Mouse (Mus musculus) hindbrain, embryonic 10.5 days (tissue): ENCODE measurements at regions not wholly inside any gene's neighbourhood (a gene's known extent, or its start where the extent isn't known, plus 50 kb on each side); places are given as distances from the start of the nearest gene placed in this dataset.

Experiments used
- DNase-seq: peaks from one replicate; pipeline ENCODE4 v3.0.0-alpha.2; 2017; ENCODE audit warnings: low spot score
- H3K27ac ChIP-seq: fragments of 300-500 bp; sonication (generic); 2 replicates; pipeline ENCODE4 v1.5.1; 2016; ENCODE audit warnings: mild to moderate bottlenecking, moderate library complexity
- H3K27me3 ChIP-seq: fragments of 300-500 bp; sonication (generic); 2 replicates; pipeline ENCODE4 v1.6.1; 2016; ENCODE audit warnings: mild to moderate bottlenecking; ENCODE audit not compliant: poor library complexity, insufficient read depth, severe bottlenecking
- H3K36me3 ChIP-seq: fragments of 300-500 bp; sonication (generic); 2 replicates; pipeline ENCODE4 v1.6.1; 2016; ENCODE audit warnings: mild to moderate bottlenecking, moderate library complexity
- H3K4me1 ChIP-seq: fragments of 300-500 bp; sonication (generic); replicated peaks from 2 replicates; pipeline ENCODE4 v1.6.1; 2016; ENCODE audit warnings: mild to moderate bottlenecking
- H3K4me3 ChIP-seq: fragments of 300-500 bp; sonication (generic); 2 replicates; pipeline ENCODE4 v1.5.1; 2016; ENCODE audit warnings: mild to moderate bottlenecking, moderate library complexity
- H3K9me3 ChIP-seq: fragments of 300-500 bp; sonication (generic); 2 replicates; pipeline ENCODE4 v1.6.1; 2016; ENCODE audit warnings: mild to moderate bottlenecking, moderate library complexity
- WGBS: fragments of 180-500 bp; shearing (Covaris S2); methylation state at CpG from one replicate; pipeline ENCODE4 v1.1.7; 2016; 5-methylcytosine and 5-hydroxymethylcytosine counted together

DNA sequence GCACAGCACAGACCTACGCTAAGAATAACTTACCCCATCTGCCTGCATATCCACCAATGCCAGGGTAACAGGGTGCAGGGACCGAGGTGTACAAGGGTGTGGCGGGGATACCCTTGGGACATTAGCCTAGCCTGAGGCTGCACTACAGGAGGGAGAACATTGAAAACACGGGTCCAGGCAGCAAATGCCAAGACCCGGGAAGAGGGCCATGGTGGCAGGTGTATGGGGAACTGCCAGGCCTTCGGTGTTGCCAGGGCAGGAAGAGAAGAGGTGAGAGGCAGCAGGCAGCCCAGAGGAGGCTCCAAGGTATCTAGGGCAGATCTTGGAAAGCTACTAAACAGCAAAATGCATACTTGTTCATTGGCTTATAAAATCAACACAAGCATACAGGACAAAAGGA lies 85.7 kb upstream of the Atp1a1 start:
- Histone ChIP-seq H3K27ac (no peak overlapping the region), H3K27me3 (no peaks in the 10 kb centered on the region), H3K9me3 (no peaks in the 10 kb centered on the region), H3K36me3 (no peaks in the 10 kb centered on the region), H3K4me1 (0 out of 2 replicates have a peak, but pooled peaks cover 2% of the 10 kb centered on the region), H3K4me3 (no peak overlapping the region)
- no peak for DNase-seq
- WGBS = 91% methylated on average over 6 of the region's 6 CpGs

DNA sequence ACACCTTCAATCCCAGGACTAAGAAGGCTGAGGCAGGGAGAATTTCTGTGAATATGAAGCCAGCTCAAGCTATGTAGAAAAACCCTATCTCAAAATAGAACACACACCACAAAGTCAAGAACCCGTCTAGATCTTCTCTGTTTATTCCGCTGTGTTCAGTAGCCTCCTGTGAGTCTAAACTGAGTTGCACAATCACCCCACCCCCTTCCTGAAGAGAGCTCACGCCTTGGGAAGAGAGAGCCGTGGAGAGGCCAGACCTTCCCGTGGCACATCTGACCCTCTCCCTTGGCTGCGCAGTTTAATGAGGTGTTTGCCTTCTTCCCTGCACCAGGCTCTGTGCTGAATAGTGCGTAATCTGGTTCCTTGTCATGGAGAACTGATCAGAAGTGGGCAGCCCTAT lies 80.7 kb upstream of the Atp1a1 start:
- Histone ChIP-seq H3K27ac (no peak overlapping the region), H3K9me3 (peaks cover 3% of the 10 kb centered on the region; the same call in 1 of the 2 replicates), H3K27me3 (no peaks in the 10 kb centered on the region), H3K4me1 (0 out of 2 replicates have a peak, but pooled peaks cover 3% of the 10 kb centered on the region), H3K36me3 (no peaks in the 10 kb centered on the region), H3K4me3 (no peak overlapping the region)
- WGBS = 84% methylated on average over 7 of the region's 7 CpGs
- DNase-seq = no peak

DNA sequence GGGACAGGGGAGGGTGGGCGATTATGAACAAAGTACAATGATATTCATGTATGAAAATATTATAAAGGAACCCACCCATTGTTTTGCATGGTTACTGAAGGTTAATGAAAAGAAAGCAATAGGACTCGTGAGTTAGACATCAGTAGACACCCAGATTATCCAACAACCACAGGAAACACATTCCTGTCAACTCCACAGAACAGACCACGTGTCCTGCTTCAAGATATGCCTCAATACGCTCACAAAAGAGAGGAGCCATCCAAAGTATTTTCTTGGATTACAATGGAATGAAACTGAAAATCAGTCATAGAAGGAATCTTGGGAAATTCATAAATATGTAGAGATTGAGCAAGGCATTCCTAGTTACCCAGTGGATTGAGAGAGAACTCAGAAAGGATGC lies 68.5 kb upstream of the Atp1a1 start:
- Histone ChIP-seq H3K9me3 (no peaks in the 10 kb centered on the region), H3K36me3 (no peaks in the 10 kb centered on the region), H3K4me3 (no peak overlapping the region), H3K4me1 (peaks cover 3% of the 10 kb centered on the region), H3K27me3 (no peaks in the 10 kb centered on the region), H3K27ac (no peak overlapping the region)
- 82% methylated on average over 4 of the region's 4 CpGs for WGBS
- DNase-seq = no peak

DNA sequence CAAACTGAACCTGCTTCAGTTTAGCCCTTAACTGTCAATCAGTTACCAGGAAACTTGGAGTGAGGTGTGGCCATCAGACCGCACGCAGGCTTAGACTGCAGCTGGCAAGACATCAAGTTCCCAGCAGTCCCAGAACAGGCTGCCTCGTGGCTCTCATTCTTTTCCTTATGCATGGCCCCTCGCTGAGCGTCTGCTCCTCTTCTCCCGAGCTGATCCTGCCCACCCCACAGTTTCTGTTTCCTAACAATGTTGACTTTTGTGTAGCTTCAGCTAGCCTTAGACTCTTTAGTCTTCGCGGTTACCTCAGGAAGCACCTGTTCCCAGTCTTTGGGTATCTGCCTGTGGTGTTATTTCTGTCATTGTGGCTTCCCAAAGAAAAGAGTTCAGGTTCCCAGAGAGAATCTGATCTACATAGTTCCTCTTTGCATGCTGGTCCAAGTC lies 66.1 kb upstream of the Atp1a1 start:
- Histone ChIP-seq H3K27ac (no peak overlapping the region), H3K36me3 (no peaks in the 10 kb centered on the region), H3K27me3 (no peaks in the 10 kb centered on the region), H3K4me1 (peaks cover 13% of the 10 kb centered on the region), H3K4me3 (no peak overlapping the region), H3K9me3 (no peaks in the 10 kb centered on the region)
- DNase-seq = no peak
- WGBS = 55% methylated on average over 8 of the region's 8 CpGs

- WGBS = 88% methylated on average over 3 of the region's 3 CpGs
- DNase-seq = no peak
- H3K36me3 ChIP-seq = no peaks in the 10 kb centered on the region
- H3K27ac ChIP-seq = no peak overlapping the region
- H3K27me3 ChIP-seq = no peaks in the 10 kb centered on the region
- H3K4me1 ChIP-seq = peaks cover 13% of the 10 kb centered on the region
- H3K4me3 ChIP-seq = no peak overlapping the region
- H3K9me3 ChIP-seq = no peaks in the 10 kb centered on the region
Observed at GRCm38 (mm10) chr3:101669743-101670142, 65.3 kb upstream of the Atp1a1 start.

GRCm38 (mm10) chr3:101667767-101668387 lies 63.4 kb upstream of the Atp1a1 start:
- H3K27ac ChIP-seq = peak overlapping the region; percentile 76
- no peak overlapping the region for H3K4me3 ChIP-seq
- no peaks in the 10 kb centered on the region for H3K36me3 ChIP-seq
- no peaks in the 10 kb centered on the region for H3K9me3 ChIP-seq
- no peak for DNase-seq
- H3K27me3 ChIP-seq = no peaks in the 10 kb centered on the region
- WGBS = 54% methylated on average over 10 of the region's 10 CpGs
- peaks cover 13% of the 10 kb centered on the region for H3K4me1 ChIP-seq

- Histone ChIP-seq H3K4me1 (peaks cover 13% of the 10 kb centered on the region), H3K9me3 (no peaks in the 10 kb centered on the region), H3K27ac (peak overlapping the region; percentile 76), H3K36me3 (no peaks in the 10 kb centered on the region), H3K27me3 (no peaks in the 10 kb centered on the region), H3K4me3 (no peak overlapping the region)
- 45% methylated on average over 4 of the region's 4 CpGs for WGBS
- no peak for DNase-seq
Observed at GRCm38 (mm10) chr3:101667186-101667585, 62.7 kb upstream of the Atp1a1 start.

- DNase-seq = no peak
- H3K4me3 ChIP-seq = no peak overlapping the region
- H3K4me1 ChIP-seq = peaks cover 16% of the 10 kb centered on the region
- 92% methylated on average over 8 of the region's 8 CpGs for WGBS
- H3K27me3 ChIP-seq = no peaks in the 10 kb centered on the region
- no peaks in the 10 kb centered on the region for H3K9me3 ChIP-seq
- no peaks in the 10 kb centered on the region for H3K36me3 ChIP-seq
- H3K27ac ChIP-seq = 0 out of 2 replicates have a peak overlapping the region, but pooled peaks have one; percentile 76
Observed at GRCm38 (mm10) chr3:101666583-101666982, 62.1 kb upstream of the Atp1a1 start.

- no peaks in the 10 kb centered on the region for H3K27me3 ChIP-seq
- H3K36me3 ChIP-seq = no peaks in the 10 kb centered on the region
- peak; percentile 64 for DNase-seq
- 42% methylated on average over 9 of the region's 9 CpGs for WGBS
- no peaks in the 10 kb centered on the region for H3K9me3 ChIP-seq
- peak overlapping the region; percentile 57 for H3K27ac ChIP-seq
- no peak overlapping the region for H3K4me3 ChIP-seq
- H3K4me1 ChIP-seq = peaks cover 21% of the 10 kb centered on the region
Observed at GRCm38 (mm10) chr3:101661184-101661992, 56.9 kb upstream of the Atp1a1 start.

GRCm38 (mm10) chr3:101660635-101661034 lies 56.2 kb upstream of the Atp1a1 start:
- 48% methylated on average over 6 of the region's 6 CpGs for WGBS
- DNase-seq = no peak
- Histone ChIP-seq H3K9me3 (no peaks in the 10 kb centered on the region), H3K4me3 (no peak overlapping the region), H3K4me1 (peaks cover 21% of the 10 kb centered on the region), H3K36me3 (no peaks in the 10 kb centered on the region), H3K27ac (peak overlapping the region; percentile 57), H3K27me3 (no peaks in the 10 kb centered on the region)

DNA sequence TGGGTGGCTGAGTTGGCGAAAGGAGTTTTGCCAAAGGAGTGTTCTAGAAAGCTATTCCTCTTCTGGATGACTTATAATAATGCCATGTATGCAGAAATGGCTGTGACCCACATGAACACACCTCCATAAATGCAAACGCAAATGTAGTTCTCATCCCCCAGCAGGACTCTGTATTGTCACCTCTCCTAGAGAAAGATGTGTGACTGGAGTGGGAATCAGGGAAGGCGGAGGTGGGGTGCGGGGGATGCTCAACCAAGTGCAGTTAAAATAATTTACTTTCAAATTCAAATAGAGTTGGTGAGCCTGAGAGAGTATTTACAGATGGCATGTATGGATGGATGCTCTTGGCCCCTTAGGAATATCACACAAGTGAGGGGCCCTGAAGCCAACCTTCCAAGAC lies 55.7 kb upstream of the Atp1a1 start:
- no peaks in the 10 kb centered on the region for H3K36me3 ChIP-seq
- no peaks in the 10 kb centered on the region for H3K27me3 ChIP-seq
- H3K9me3 ChIP-seq = no peaks in the 10 kb centered on the region
- peaks cover 21% of the 10 kb centered on the region for H3K4me1 ChIP-seq
- DNase-seq = no peak
- peak overlapping the region; percentile 57; the same call in 1 of the 2 replicates for H3K27ac ChIP-seq
- H3K4me3 ChIP-seq = no peak overlapping the region
- 87% methylated on average over 4 of the region's 4 CpGs for WGBS

GRCm38 (mm10) chr3:101657979-101658378 lies 53.5 kb upstream of the Atp1a1 start:
- Histone ChIP-seq H3K27ac (no peak overlapping the region), H3K36me3 (no peaks in the 10 kb centered on the region), H3K4me1 (peaks cover 25% of the 10 kb centered on the region), H3K9me3 (no peaks in the 10 kb centered on the region), H3K4me3 (no peak overlapping the region), H3K27me3 (no peaks in the 10 kb centered on the region)
- DNase-seq = no peak

DNA sequence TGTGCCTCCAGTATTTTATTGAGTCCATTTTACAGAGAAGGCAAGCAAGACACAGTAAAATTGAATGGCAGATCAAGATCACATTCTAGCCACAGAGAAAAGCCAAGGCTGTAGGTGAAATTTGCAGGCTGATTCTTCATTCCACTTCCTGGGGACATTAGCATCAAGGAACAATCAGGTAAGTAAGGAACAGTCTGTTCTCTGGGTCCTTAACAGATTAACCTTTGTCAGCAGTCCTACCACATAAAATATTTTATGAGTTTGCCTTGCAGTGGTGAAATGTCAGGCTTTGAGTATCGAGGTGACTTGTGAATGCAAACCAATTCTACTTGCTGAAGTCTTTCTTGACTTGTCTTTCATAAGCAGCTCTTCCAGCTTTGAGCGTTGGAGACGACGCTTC lies 50.2 kb upstream of the Atp1a1 start:
- H3K4me3 ChIP-seq = no peak overlapping the region
- H3K4me1 ChIP-seq = peaks cover 8% of the 10 kb centered on the region; the same call in 1 of the 2 replicates
- no peak for DNase-seq
- H3K27ac ChIP-seq = no peak overlapping the region
- H3K9me3 ChIP-seq = no peaks in the 10 kb centered on the region
- H3K36me3 ChIP-seq = no peaks in the 10 kb centered on the region
- WGBS = 88% methylated on average over 4 of the region's 4 CpGs
- no peaks in the 10 kb centered on the region for H3K27me3 ChIP-seq
